Mouse (Mus musculus) limb, embryonic 15.5 days (tissue): ENCODE results near the gene 6820408C15Rik. TPM values are rescaled to one million over a fixed set of nuclear protein-coding genes. Genes with fewer than 3 reads are reported as not detected.

Source experiments
- ATAC-seq: fragments of 200-750 bp; cut with Nextera tagmentation; 2 replicates; pipeline ENCODE4 v1.8.0; 2017; ENCODE audit warnings: low read depth, moderate TSS enrichment; ENCODE audit not compliant: insufficient number of reproducible peaks, low FRiP score, low TSS enrichment
- H3K27ac ChIP-seq: fragments of 300-500 bp; sonication (generic); 2 replicates; pipeline ENCODE4 v1.5.1; 2015; ENCODE audit warnings: moderate library complexity, mild to moderate bottlenecking, inconsistent platforms
- H3K27me3 ChIP-seq: fragments of 300-500 bp; sonication (generic); 2 replicates; pipeline ENCODE4 v1.6.1; 2015; ENCODE audit warnings: inconsistent platforms
- H3K36me3 ChIP-seq: fragments of 300-500 bp; sonication (generic); 2 replicates; pipeline ENCODE4 v1.6.1; 2015; ENCODE audit warnings: inconsistent platforms
- H3K4me1 ChIP-seq: fragments of 300-500 bp; sonication (generic); 2 replicates; pipeline ENCODE4 v1.6.1; 2015; ENCODE audit warnings: inconsistent platforms
- H3K4me2 ChIP-seq: fragments of 300-500 bp; sonication (generic); 2 replicates; pipeline ENCODE4 v1.6.1; 2015; ENCODE audit warnings: mild to moderate bottlenecking, inconsistent platforms
- H3K4me3 ChIP-seq: fragments of 300-500 bp; sonication (generic); 2 replicates; pipeline ENCODE4 v1.5.1; 2015; ENCODE audit warnings: mild to moderate bottlenecking, inconsistent platforms
- H3K9ac ChIP-seq: fragments of 300-500 bp; sonication (generic); 2 replicates; pipeline ENCODE4 v1.6.1; 2015; ENCODE audit warnings: inconsistent platforms
- H3K9me3 ChIP-seq: fragments of 300-500 bp; sonication (generic); 2 replicates; pipeline ENCODE4 v1.6.1; 2016; ENCODE audit warnings: inconsistent platforms
- WGBS: fragments of 180-500 bp; shearing (Covaris S2); methylation state at CpG from one replicate; pipeline ENCODE4 v1.1.7; 2015; 5-methylcytosine and 5-hydroxymethylcytosine counted together
- polyA plus RNA-seq: library from polyadenylated mRNA; unstranded; fragments of >200 nt; fragmentation: Nextera tagmentation; extraction: Ambion mirVana; gene quantifications from 2 replicates; pipeline ENCODE4 v1.2.1, GENCODE M21; 2015

The 6820408C15Rik gene
- polyA plus RNA-seq, 1 experiment from 2014 or later = not detected

GRCm38 (mm10) chr2:152439833-152440232 is 24.4 kb downstream of the 6820408C15Rik start:
- Histone ChIP-seq H3K4me2 (no peak overlapping the region), H3K9me3 (no peaks in the 10 kb centered on the region), H3K4me3 (no peak overlapping the region), H3K36me3 (no peaks in the 10 kb centered on the region), H3K9ac (no peak overlapping the region), H3K27me3 (no peaks in the 10 kb centered on the region), H3K27ac (no peak overlapping the region), H3K4me1 (peaks cover 5% of the 10 kb centered on the region)
- ATAC-seq = no peak
- 83% methylated on average over 2 of the region's 2 CpGs for WGBS

DNA sequence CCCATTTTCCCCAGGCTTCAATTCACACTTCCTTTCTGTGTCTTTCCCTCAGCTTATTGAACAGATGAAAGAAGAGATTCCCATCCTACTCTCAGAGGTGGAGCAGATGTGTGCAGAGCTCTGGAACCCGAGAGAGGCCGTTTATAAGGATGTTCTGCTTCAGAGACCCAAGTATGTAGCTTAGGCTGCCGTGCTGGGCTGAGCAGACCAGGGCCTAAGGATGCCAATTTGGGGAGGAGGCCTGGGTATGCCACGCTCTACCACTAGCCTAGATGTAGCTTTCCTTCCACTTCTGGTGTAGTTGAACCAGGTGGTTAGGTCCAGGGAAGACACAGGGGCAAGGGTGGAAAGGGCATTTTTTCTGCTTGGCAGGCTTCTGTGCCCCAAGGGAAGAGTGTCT is 26.9 kb downstream of the 6820408C15Rik start:
- no peaks in the 10 kb centered on the region for H3K36me3 ChIP-seq
- 73% methylated on average over 4 of the region's 4 CpGs for WGBS
- no peak overlapping the region for H3K4me3 ChIP-seq
- no peaks in the 10 kb centered on the region for H3K27me3 ChIP-seq
- peaks cover 1% of the 10 kb centered on the region for H3K4me1 ChIP-seq
- ATAC-seq = no peak
- H3K27ac ChIP-seq = no peak overlapping the region
- H3K9ac ChIP-seq = no peak overlapping the region
- no peaks in the 10 kb centered on the region for H3K9me3 ChIP-seq
- no peak overlapping the region for H3K4me2 ChIP-seq

DNA sequence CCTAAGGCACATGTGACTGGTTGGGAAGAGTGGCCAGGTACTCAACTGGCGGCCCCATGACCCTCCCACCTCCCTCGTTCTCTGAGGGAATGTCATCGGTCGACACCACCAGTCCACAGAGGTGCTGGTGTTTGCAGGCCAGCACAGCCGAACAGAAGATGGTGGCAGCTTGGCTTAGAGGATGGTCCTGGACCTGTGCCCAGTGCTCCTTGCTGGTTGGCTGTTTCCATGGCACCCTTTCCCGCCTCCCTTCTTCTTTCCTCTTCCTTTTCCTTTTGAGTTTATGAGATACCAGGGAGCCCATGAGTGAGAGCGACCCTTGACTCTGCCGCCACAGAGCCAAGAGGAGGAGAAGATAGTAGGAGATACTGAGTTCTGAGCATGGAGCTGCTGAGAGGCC is 27.9 kb downstream of the 6820408C15Rik start:
- no peak overlapping the region for H3K4me3 ChIP-seq
- H3K27ac ChIP-seq = no peak overlapping the region
- no peak overlapping the region for H3K4me2 ChIP-seq
- no peak for ATAC-seq
- H3K27me3 ChIP-seq = no peaks in the 10 kb centered on the region
- no peak overlapping the region for H3K9ac ChIP-seq
- H3K9me3 ChIP-seq = no peaks in the 10 kb centered on the region
- H3K4me1 ChIP-seq = no peaks in the 10 kb centered on the region
- H3K36me3 ChIP-seq = no peaks in the 10 kb centered on the region
- WGBS = 85% methylated on average over 8 of the region's 8 CpGs

GRCm38 (mm10) chr2:152446642-152447041 is 31.3 kb downstream of the 6820408C15Rik start:
- H3K4me1 ChIP-seq = no peaks in the 10 kb centered on the region
- 64% methylated on average over 2 of the region's 2 CpGs for WGBS
- no peak overlapping the region for H3K4me3 ChIP-seq
- no peaks in the 10 kb centered on the region for H3K9me3 ChIP-seq
- H3K36me3 ChIP-seq = no peaks in the 10 kb centered on the region
- no peak overlapping the region for H3K9ac ChIP-seq
- no peak overlapping the region for H3K4me2 ChIP-seq
- no peak for ATAC-seq
- no peaks in the 10 kb centered on the region for H3K27me3 ChIP-seq
- H3K27ac ChIP-seq = no peak overlapping the region

GRCm38 (mm10) chr2:152447461-152447860 is 32.1 kb downstream of the 6820408C15Rik start:
- Histone ChIP-seq H3K4me1 (no peaks in the 10 kb centered on the region; the same call in 1 of the 2 replicates), H3K9ac (no peak overlapping the region), H3K27ac (no peak overlapping the region), H3K36me3 (no peaks in the 10 kb centered on the region), H3K4me2 (no peak overlapping the region), H3K9me3 (no peaks in the 10 kb centered on the region), H3K27me3 (no peaks in the 10 kb centered on the region), H3K4me3 (no peak overlapping the region)
- no peak for ATAC-seq
- WGBS = 46% methylated on average over 5 of the region's 5 CpGs

GRCm38 (mm10) chr2:152450241-152450640 is 34.9 kb downstream of the 6820408C15Rik start:
- no peak overlapping the region for H3K4me3 ChIP-seq
- 7% methylated on average over 5 of the region's 5 CpGs for WGBS
- no peaks in the 10 kb centered on the region for H3K36me3 ChIP-seq
- no peak overlapping the region for H3K9ac ChIP-seq
- ATAC-seq = no peak
- no peaks in the 10 kb centered on the region for H3K27me3 ChIP-seq
- no peaks in the 10 kb centered on the region for H3K9me3 ChIP-seq
- H3K27ac ChIP-seq = no peak overlapping the region
- no peak overlapping the region for H3K4me2 ChIP-seq
- H3K4me1 ChIP-seq = no peaks in the 10 kb centered on the region; the same call in 1 of the 2 replicates

GRCm38 (mm10) chr2:152452101-152452781 is 36.9 kb downstream of the 6820408C15Rik start:
- no peak overlapping the region for H3K4me3 ChIP-seq
- 69% methylated on average over 4 of the region's 4 CpGs for WGBS
- no peak overlapping the region for H3K9ac ChIP-seq
- no peaks in the 10 kb centered on the region; the same call in 1 of the 2 replicates for H3K4me1 ChIP-seq
- H3K9me3 ChIP-seq = no peaks in the 10 kb centered on the region
- H3K4me2 ChIP-seq = no peak overlapping the region
- H3K27me3 ChIP-seq = no peaks in the 10 kb centered on the region
- no peak overlapping the region for H3K27ac ChIP-seq
- ATAC-seq = 0 out of 2 replicates have a peak, but pooled peaks have one; percentile 40
- H3K36me3 ChIP-seq = no peaks in the 10 kb centered on the region

- WGBS = 39% methylated on average over 13 of the region's 13 CpGs
- no peaks in the 10 kb centered on the region for H3K36me3 ChIP-seq
- H3K4me3 ChIP-seq = no peak overlapping the region
- no peak overlapping the region for H3K9ac ChIP-seq
- no peak for ATAC-seq
- no peaks in the 10 kb centered on the region for H3K9me3 ChIP-seq
- no peaks in the 10 kb centered on the region for H3K4me1 ChIP-seq
- no peaks in the 10 kb centered on the region for H3K27me3 ChIP-seq
- H3K27ac ChIP-seq = no peak overlapping the region
- no peak overlapping the region for H3K4me2 ChIP-seq
Measured at GRCm38 (mm10) chr2:152459241-152459640, 43.9 kb downstream of the 6820408C15Rik start.

GRCm38 (mm10) chr2:152464570-152465150 is 49.3 kb downstream of the 6820408C15Rik start, which contains the start of gene Defb23:
TSS of gene Defb23 (minus strand) at chr2:152464620.
- Histone ChIP-seq H3K27ac (no peak within 1 kb of the TSS), H3K4me2 (no peak within 1 kb of the TSS), H3K36me3 (no peaks in the 10 kb centered on the region), H3K9me3 (no peaks in the 10 kb centered on the region), H3K4me3 (no peak within 1 kb of the TSS), H3K27me3 (no peaks in the 10 kb centered on the region), H3K4me1 (no peaks in the 10 kb centered on the region), H3K9ac (no peak within 1 kb of the TSS)
- ATAC-seq = no peak
- WGBS = 83% methylated on average over 3 of the region's 3 CpGs

DNA sequence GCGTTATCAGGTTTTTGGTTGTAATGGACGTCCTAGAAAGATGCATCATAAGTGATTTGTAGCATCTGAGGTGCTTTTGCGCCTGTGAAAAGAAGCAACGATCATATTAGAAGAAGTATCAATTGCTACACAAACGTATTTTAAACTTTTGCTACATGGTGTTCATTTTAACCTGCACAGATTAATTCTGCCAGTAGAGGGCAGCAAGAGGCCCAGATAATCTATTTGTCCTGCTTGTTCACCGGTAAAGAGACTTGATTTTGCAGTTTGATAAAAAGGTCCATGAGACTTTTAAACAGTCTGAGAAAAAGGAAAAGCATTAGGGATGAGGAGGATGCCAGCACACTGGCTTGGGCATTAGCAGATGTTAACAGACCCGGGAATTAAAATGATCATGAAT is 55.6 kb downstream of the 6820408C15Rik start:
- no peak overlapping the region for H3K27ac ChIP-seq
- no peaks in the 10 kb centered on the region for H3K36me3 ChIP-seq
- H3K4me2 ChIP-seq = no peak overlapping the region
- H3K27me3 ChIP-seq = no peaks in the 10 kb centered on the region
- H3K9ac ChIP-seq = no peak overlapping the region
- 28% methylated on average over 7 of the region's 7 CpGs for WGBS
- no peak for ATAC-seq
- no peaks in the 10 kb centered on the region for H3K9me3 ChIP-seq
- H3K4me3 ChIP-seq = no peak overlapping the region
- H3K4me1 ChIP-seq = no peaks in the 10 kb centered on the region

DNA sequence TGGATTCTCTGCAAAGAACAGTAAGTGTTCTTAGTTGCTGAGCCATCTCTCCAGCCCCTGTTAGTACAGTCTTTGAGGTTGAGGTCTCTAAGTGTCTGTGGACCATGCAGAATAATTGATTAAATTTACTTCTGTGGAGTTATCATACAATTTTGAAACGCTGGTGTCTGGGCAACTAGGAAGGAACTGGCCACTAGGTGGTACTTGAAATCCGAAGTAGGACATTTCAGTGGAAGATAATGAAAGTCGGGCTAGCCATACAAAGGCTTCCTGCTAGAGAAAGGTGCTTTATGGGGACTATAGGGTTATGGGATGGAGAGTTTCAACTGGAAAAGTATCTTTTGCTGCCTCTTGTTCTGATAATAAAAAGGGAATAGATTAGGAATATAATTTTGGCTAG is 57.0 kb downstream of the 6820408C15Rik start:
- H3K4me1 ChIP-seq = no peaks in the 10 kb centered on the region
- ATAC-seq = no peak
- H3K36me3 ChIP-seq = no peaks in the 10 kb centered on the region
- H3K9me3 ChIP-seq = no peaks in the 10 kb centered on the region
- H3K4me2 ChIP-seq = no peak overlapping the region
- no peaks in the 10 kb centered on the region for H3K27me3 ChIP-seq
- no peak overlapping the region for H3K27ac ChIP-seq
- no peak overlapping the region for H3K9ac ChIP-seq
- no peak overlapping the region for H3K4me3 ChIP-seq
- 27% methylated on average over 3 of the region's 3 CpGs for WGBS

GRCm38 (mm10) chr2:152476763-152477162 is 61.4 kb downstream of the 6820408C15Rik start, which contains the start of gene Defb20:
TSS of gene Defb20 (plus strand) at chr2:152477063.
- ATAC-seq = no peak
- Histone ChIP-seq H3K4me1 (no peaks in the 10 kb centered on the region), H3K27me3 (no peaks in the 10 kb centered on the region), H3K27ac (no peak within 1 kb of the TSS), H3K9me3 (no peaks in the 10 kb centered on the region), H3K4me2 (no peak within 1 kb of the TSS), H3K36me3 (no peaks in the 10 kb centered on the region), H3K4me3 (no peak within 1 kb of the TSS), H3K9ac (no peak within 1 kb of the TSS)
- 48% methylated on average over 2 of the region's 2 CpGs for WGBS
